Mouse (Mus musculus): ENCODE data around the gene Tlr9. TPM values are rescaled to one million over a fixed set of nuclear protein-coding genes. Genes with fewer than 3 reads are reported as not detected.
A peak's percentile ranks its signal among the peaks of the same experiment; 100 is the strongest.

Tlr9 gene
- polyA plus RNA-seq, 1 experiment from 2014 or later = not detected

DNA sequence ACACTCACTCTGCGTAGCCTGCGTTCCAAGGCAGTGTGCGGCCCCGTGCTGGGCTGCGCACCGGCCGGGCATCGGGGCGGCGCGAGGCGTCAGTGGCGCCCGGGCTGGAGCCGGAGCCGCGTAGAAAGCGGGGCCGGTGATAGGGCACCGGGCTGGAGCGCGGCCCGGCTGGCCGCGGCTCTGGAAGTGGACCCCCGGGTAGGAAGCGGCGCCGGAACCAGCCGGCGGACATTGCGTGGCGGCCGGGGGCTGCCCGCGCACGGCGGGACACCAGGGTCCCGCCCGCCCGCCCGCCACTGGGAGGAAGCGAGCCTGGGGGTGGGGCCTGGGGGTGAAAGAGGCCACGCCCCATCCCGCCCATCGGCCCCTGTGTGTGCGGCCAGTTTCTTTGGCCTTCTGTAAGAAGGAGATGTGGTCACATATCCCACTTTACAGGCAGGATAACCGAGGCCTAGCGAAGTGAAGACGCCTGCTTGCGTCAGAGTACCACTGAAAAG is 23.4 kb upstream of the Tlr9 start:
- Histone ChIP-seq H3K4me3 (ENCODE audit: low read depth, low read length) (peak overlapping the region; percentile 59), H3K9ac (ENCODE audit: low read length) (peak overlapping the region; percentile 74), H3K4me2 (ENCODE audit: low read depth, low read length, severe bottlenecking) (peak overlapping the region; percentile 56), H3K27me3 (ENCODE audit: control insufficient read depth, insufficient read depth, low read length) (no peaks in the 10 kb centered on the region), H3K9me3 (ENCODE audit: control insufficient read depth, low read length) (no peaks in the 10 kb centered on the region), H3K4me1 (replicated peaks; ENCODE audit: control insufficient read depth, insufficient read depth, low read length) (peaks cover 3% of the 10 kb centered on the region; the same call in 1 of the 2 replicates), H3K36me3 (ENCODE audit: control insufficient read depth, insufficient read depth, low read length) (no peaks in the 10 kb centered on the region; the same call in 1 of the 2 replicates), H3K27ac (ENCODE audit: low read depth, low read length) (no peak overlapping the region)
- DNase-seq (ENCODE audit: low spot score) = peak; percentile 87
- peak; percentile 45 for ATAC-seq (replicated peaks; ENCODE audit: low FRiP score)
- under 1% methylated on average over 47 of the region's 51 CpGs for WGBS

GRCm38 (mm10) chr9:106199535-106200272 is 22.7 kb upstream of the Tlr9 start, which contains the start of gene Ppm1m:
Ppm1m (minus strand) TSS chr9:106199746.
- Histone ChIP-seq H3K36me3 (ENCODE audit: control insufficient read depth, insufficient read depth, low read length) (no peaks in the 10 kb centered on the region), H3K9me3 (ENCODE audit: control insufficient read depth, low read length) (no peaks in the 10 kb centered on the region), H3K27me3 (ENCODE audit: control insufficient read depth, insufficient read depth, low read length) (no peaks in the 10 kb centered on the region), H3K27ac (ENCODE audit: low read depth, low read length) (no peak within 1 kb of the TSS), H3K4me3 (ENCODE audit: low read depth, low read length) (peak within 1 kb of the TSS; percentile 59), H3K4me2 (ENCODE audit: low read depth, low read length, severe bottlenecking) (peak within 1 kb of the TSS; percentile 56), H3K9ac (ENCODE audit: low read length) (peak within 1 kb of the TSS; percentile 74), H3K4me1 (replicated peaks; ENCODE audit: control insufficient read depth, insufficient read depth, low read length) (peaks cover 3% of the 10 kb centered on the region; the same call in 1 of the 2 replicates)
- WGBS = 35% methylated on average over 18 of the region's 18 CpGs
- no peak for ATAC-seq (replicated peaks; ENCODE audit: low FRiP score)
- no peak for DNase-seq (ENCODE audit: low spot score)

DNA sequence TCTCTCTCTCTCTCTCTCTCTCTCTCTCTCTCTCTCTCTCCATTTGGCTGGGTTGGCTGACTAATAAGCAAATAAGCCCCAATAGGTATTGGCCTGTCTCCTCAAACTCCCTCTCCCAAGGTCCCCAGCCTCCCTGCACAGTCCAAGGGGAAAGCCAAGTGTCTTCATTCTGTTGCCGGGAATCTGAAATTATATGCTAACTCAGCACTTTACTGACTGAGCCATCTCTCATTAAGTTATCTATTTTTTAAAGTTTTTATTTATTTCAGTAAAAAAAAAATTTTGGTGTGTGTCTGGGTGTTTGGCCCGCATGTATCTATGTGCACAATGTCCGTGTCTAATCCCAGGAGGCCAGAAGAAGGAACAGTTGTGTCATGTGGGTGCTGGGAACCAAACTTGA is 20.5 kb upstream of the Tlr9 start:
- Histone ChIP-seq H3K27ac (ENCODE audit: low read depth, low read length) (no peak overlapping the region), H3K36me3 (ENCODE audit: control insufficient read depth, insufficient read depth, low read length) (no peaks in the 10 kb centered on the region), H3K9ac (ENCODE audit: low read length) (no peak overlapping the region), H3K9me3 (ENCODE audit: control insufficient read depth, low read length) (no peaks in the 10 kb centered on the region), H3K4me1 (replicated peaks; ENCODE audit: control insufficient read depth, insufficient read depth, low read length) (peaks cover 3% of the 10 kb centered on the region; the same call in 1 of the 2 replicates), H3K27me3 (ENCODE audit: control insufficient read depth, insufficient read depth, low read length) (no peaks in the 10 kb centered on the region), H3K4me2 (ENCODE audit: low read depth, low read length, severe bottlenecking) (peak overlapping the region; percentile 76; the same call in 1 of the 2 replicates), H3K4me3 (ENCODE audit: low read depth, low read length) (no peak overlapping the region)
- ATAC-seq (replicated peaks; ENCODE audit: low FRiP score) (no peak), DNase-seq (ENCODE audit: low spot score) (no peak)
- 86% methylated on average over 3 of the region's 3 CpGs for WGBS

- ATAC-seq (replicated peaks; ENCODE audit: low FRiP score) = peak; percentile 88
- WGBS = 1% methylated on average over 61 of the region's 61 CpGs
These were observed 19.4 kb upstream of the Tlr9 start, which contains the start of gene Twf2 for GRCm38 (mm10) chr9:106202819-106203636. Twf2 (plus strand) TSS chr9:106203108.

GRCm38 (mm10) chr9:106203990-106204851 is 18.2 kb upstream of the Tlr9 start:
- Histone ChIP-seq H3K27me3 (ENCODE audit: control insufficient read depth, insufficient read depth, low read length) (no peaks in the 10 kb centered on the region), H3K27ac (ENCODE audit: low read depth, low read length) (no peak overlapping the region), H3K4me3 (ENCODE audit: low read depth, low read length) (no peak overlapping the region; the same call in 1 of the 2 replicates), H3K9me3 (ENCODE audit: control insufficient read depth, low read length) (no peaks in the 10 kb centered on the region), H3K9ac (ENCODE audit: low read length) (peak overlapping the region; percentile 16; the same call in 1 of the 2 replicates), H3K4me2 (ENCODE audit: low read depth, low read length, severe bottlenecking) (peak overlapping the region; percentile 76; the same call in 1 of the 2 replicates), H3K36me3 (ENCODE audit: control insufficient read depth, insufficient read depth, low read length) (no peaks in the 10 kb centered on the region), H3K4me1 (replicated peaks; ENCODE audit: control insufficient read depth, insufficient read depth, low read length) (peaks cover 3% of the 10 kb centered on the region; the same call in 1 of the 2 replicates)
- ATAC-seq (replicated peaks; ENCODE audit: low FRiP score) (no peak), DNase-seq (ENCODE audit: low spot score) (no peak)
- WGBS = 82% methylated on average over 7 of the region's 7 CpGs

More at GRCm38 (mm10) chr9:106202819-106203636, 19.4 kb upstream of the Tlr9 start, which contains the start of gene Twf2:
- Histone ChIP-seq H3K27me3 (ENCODE audit: control insufficient read depth, insufficient read depth, low read length) (no peaks in the 10 kb centered on the region), H3K9me3 (ENCODE audit: control insufficient read depth, low read length) (no peaks in the 10 kb centered on the region), H3K4me2 (ENCODE audit: low read depth, low read length, severe bottlenecking) (peak within 1 kb of the TSS; percentile 76), H3K9ac (ENCODE audit: low read length) (peak within 1 kb of the TSS; percentile 79), H3K4me1 (replicated peaks; ENCODE audit: control insufficient read depth, insufficient read depth, low read length) (peaks cover 3% of the 10 kb centered on the region; the same call in 1 of the 2 replicates), H3K36me3 (ENCODE audit: control insufficient read depth, insufficient read depth, low read length) (no peaks in the 10 kb centered on the region), H3K27ac (ENCODE audit: low read depth, low read length) (peak within 1 kb of the TSS; percentile 12; the same call in 1 of the 2 replicates), H3K4me3 (ENCODE audit: low read depth, low read length) (peak within 1 kb of the TSS; percentile 59)
- DNase-seq (ENCODE audit: low spot score) = peak; percentile 96

GRCm38 (mm10) chr9:106205713-106206290 is 16.6 kb upstream of the Tlr9 start:
- H3K4me3 ChIP-seq (ENCODE audit: low read depth, low read length) = no peak overlapping the region
- 87% methylated on average over 7 of the region's 7 CpGs for WGBS

DNA sequence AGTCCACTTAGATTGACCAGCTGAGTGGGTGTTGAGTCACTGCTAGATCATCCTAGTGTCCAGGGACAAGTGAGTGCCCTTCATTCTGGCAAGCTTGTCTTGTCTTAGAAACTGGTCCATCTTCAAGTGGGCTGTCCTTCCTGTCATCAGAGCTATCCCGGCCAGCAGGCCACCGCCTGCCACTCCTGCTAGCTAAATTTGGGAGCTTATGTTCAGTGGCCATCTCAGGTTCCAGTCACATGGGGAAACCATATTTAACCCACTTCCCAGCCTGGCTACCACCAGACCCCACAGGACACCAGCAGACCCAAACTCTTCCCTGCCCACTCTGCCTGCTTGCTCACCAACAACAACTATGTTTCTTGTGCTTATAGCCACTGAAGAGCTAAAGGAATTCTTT is 15.9 kb upstream of the Tlr9 start:
- Histone ChIP-seq H3K4me2 (ENCODE audit: low read depth, low read length, severe bottlenecking) (no peak overlapping the region), H3K4me1 (replicated peaks; ENCODE audit: control insufficient read depth, insufficient read depth, low read length) (peaks cover 5% of the 10 kb centered on the region), H3K27me3 (ENCODE audit: control insufficient read depth, insufficient read depth, low read length) (no peaks in the 10 kb centered on the region), H3K4me3 (ENCODE audit: low read depth, low read length) (no peak overlapping the region), H3K9me3 (ENCODE audit: control insufficient read depth, low read length) (no peaks in the 10 kb centered on the region), H3K9ac (ENCODE audit: low read length) (no peak overlapping the region), H3K36me3 (ENCODE audit: control insufficient read depth, insufficient read depth, low read length) (no peaks in the 10 kb centered on the region), H3K27ac (ENCODE audit: low read depth, low read length) (no peak overlapping the region)
- DNase-seq (ENCODE audit: low spot score) = no peak
- no peak for ATAC-seq (replicated peaks; ENCODE audit: low FRiP score)
- 85% methylated on average over 2 of the region's 2 CpGs for WGBS

More at GRCm38 (mm10) chr9:106205713-106206290, 16.6 kb upstream of the Tlr9 start:
- Histone ChIP-seq H3K4me2 (ENCODE audit: low read depth, low read length, severe bottlenecking) (no peak overlapping the region), H3K9me3 (ENCODE audit: control insufficient read depth, low read length) (no peaks in the 10 kb centered on the region), H3K27ac (ENCODE audit: low read depth, low read length) (no peak overlapping the region), H3K27me3 (ENCODE audit: control insufficient read depth, insufficient read depth, low read length) (no peaks in the 10 kb centered on the region), H3K36me3 (ENCODE audit: control insufficient read depth, insufficient read depth, low read length) (no peaks in the 10 kb centered on the region), H3K9ac (ENCODE audit: low read length) (no peak overlapping the region), H3K4me1 (replicated peaks; ENCODE audit: control insufficient read depth, insufficient read depth, low read length) (no peaks in the 10 kb centered on the region; the same call in 1 of the 2 replicates)
- ATAC-seq (replicated peaks; ENCODE audit: low FRiP score) (no peak), DNase-seq (ENCODE audit: low spot score) (no peak)

Measured in forebrain, embryonic 11.5 days (tissue).